Mouse (Mus musculus) liver, embryonic 11.5 days (tissue): ENCODE measurements around the gene Nck2. TPM values are rescaled to one million over a fixed set of nuclear protein-coding genes. Genes with fewer than 3 reads are reported as not detected.

ENCODE experiments used
- ATAC-seq: fragments of 200-750 bp; cut with Nextera tagmentation; replicated peaks from 2 replicates; pipeline ENCODE4 v1.8.0; 2017; ENCODE audit warnings: moderate number of reproducible peaks, mild to moderate bottlenecking, moderate TSS enrichment, moderate library complexity; ENCODE audit not compliant: low FRiP score
- DNase-seq: peaks from one replicate; pipeline ENCODE4 v3.0.0-alpha.2; 2017; ENCODE audit warnings: low spot score
- H3K27ac ChIP-seq: fragments of 300-500 bp; sonication (generic); 2 replicates; pipeline ENCODE4 v1.5.1; 2014; ENCODE audit warnings: mild to moderate bottlenecking, low read depth, low read length, control low read depth
- H3K27me3 ChIP-seq: fragments of 300-500 bp; sonication (generic); replicated peaks from 2 replicates; pipeline ENCODE4 v1.6.1; 2014; ENCODE audit warnings: low read length, mixed read lengths; ENCODE audit not compliant: control insufficient read depth, insufficient read depth
- H3K36me3 ChIP-seq: fragments of 300-500 bp; sonication (generic); 2 replicates; pipeline ENCODE4 v1.6.1; 2014; ENCODE audit warnings: mild to moderate bottlenecking, low read length, moderate library complexity, mixed read lengths; ENCODE audit not compliant: control insufficient read depth, insufficient read depth
- H3K4me1 ChIP-seq: fragments of 300-500 bp; sonication (generic); replicated peaks from 2 replicates; pipeline ENCODE4 v1.6.1; 2014; ENCODE audit warnings: low read length, mixed read lengths; ENCODE audit not compliant: control insufficient read depth, insufficient read depth
- H3K4me2 ChIP-seq: fragments of 300-500 bp; sonication (generic); 2 replicates; pipeline ENCODE4 v1.6.1; 2014; ENCODE audit warnings: mild to moderate bottlenecking, control low read depth, moderate library complexity
- H3K4me3 ChIP-seq: fragments of 300-500 bp; sonication (generic); 2 replicates; pipeline ENCODE4 v1.5.1; 2014; ENCODE audit warnings: low read depth, low read length, control low read depth
- H3K9ac ChIP-seq: fragments of 300-500 bp; sonication (generic); 2 replicates; pipeline ENCODE4 v1.6.1; 2014; ENCODE audit warnings: low read depth, low read length, control low read depth
- H3K9me3 ChIP-seq: fragments of 300-500 bp; sonication (generic); 2 replicates; pipeline ENCODE4 v1.6.1; 2016; ENCODE audit warnings: low read length, inconsistent platforms, mixed read lengths; ENCODE audit not compliant: control insufficient read depth
- WGBS: fragments of 180-500 bp; shearing (Covaris S2); extraction: QIAGEN DNeasy Blood & Tissue Kit; methylation state at CpG from one replicate; pipeline ENCODE4 v1.1.7; 2014; 5-methylcytosine and 5-hydroxymethylcytosine counted together
- polyA plus RNA-seq: library from polyadenylated mRNA; unstranded; fragments of >200 nt; fragmentation: Nextera tagmentation; extraction: Ambion mirVana; gene quantifications from 2 replicates; pipeline ENCODE4 v1.2.1, GENCODE M21; 2014

Gene Nck2
- polyA plus RNA-seq, 1 experiment from 2014 or later, result 24.5 TPM

- Histone ChIP-seq H3K9ac (no peak overlapping the region), H3K36me3 (no peaks in the 10 kb centered on the region; the same call in 1 of the 2 replicates), H3K4me1 (peaks cover 13% of the 10 kb centered on the region), H3K27me3 (no peaks in the 10 kb centered on the region), H3K4me2 (no peak overlapping the region), H3K4me3 (no peak overlapping the region), H3K9me3 (no peaks in the 10 kb centered on the region), H3K27ac (no peak overlapping the region)
- DNase-seq (no peak), ATAC-seq (no peak)
- WGBS, result 79% methylated on average over 3 of the region's 3 CpGs
Observed at GRCm38 (mm10) chr1:43506638-43507037, 62.3 kb downstream of the Nck2 start.

GRCm38 (mm10) chr1:43507809-43508208 lies 63.4 kb downstream of the Nck2 start:
- Histone ChIP-seq H3K4me1 (peaks cover 7% of the 10 kb centered on the region), H3K4me2 (no peak overlapping the region), H3K36me3 (no peaks in the 10 kb centered on the region; the same call in 1 of the 2 replicates), H3K27ac (no peak overlapping the region), H3K9ac (no peak overlapping the region), H3K27me3 (no peaks in the 10 kb centered on the region), H3K4me3 (no peak overlapping the region), H3K9me3 (no peaks in the 10 kb centered on the region)
- no peak for ATAC-seq
- 71% methylated on average over 1 of the region's 1 CpGs for WGBS
- DNase-seq, result no peak

GRCm38 (mm10) chr1:43511256-43511655 lies 66.9 kb downstream of the Nck2 start:
- H3K9me3 ChIP-seq, result no peaks in the 10 kb centered on the region
- H3K27ac ChIP-seq, result no peak overlapping the region
- H3K36me3 ChIP-seq, result no peaks in the 10 kb centered on the region; the same call in 1 of the 2 replicates
- H3K4me2 ChIP-seq, result no peak overlapping the region
- no peaks in the 10 kb centered on the region for H3K27me3 ChIP-seq
- no peaks in the 10 kb centered on the region; the same call in 1 of the 2 replicates for H3K4me1 ChIP-seq
- DNase-seq (no peak), ATAC-seq (no peak)
- WGBS, result 85% methylated on average over 12 of the region's 12 CpGs
- H3K9ac ChIP-seq, result no peak overlapping the region
- no peak overlapping the region for H3K4me3 ChIP-seq

- Histone ChIP-seq H3K36me3 (no peaks in the 10 kb centered on the region; the same call in 1 of the 2 replicates), H3K4me2 (no peak overlapping the region), H3K27me3 (no peaks in the 10 kb centered on the region), H3K4me3 (no peak overlapping the region), H3K27ac (no peak overlapping the region), H3K4me1 (no peaks in the 10 kb centered on the region; the same call in 1 of the 2 replicates), H3K9me3 (no peaks in the 10 kb centered on the region), H3K9ac (no peak overlapping the region)
- ATAC-seq (no peak), DNase-seq (no peak)
- 92% methylated on average over 8 of the region's 8 CpGs for WGBS
Observed at GRCm38 (mm10) chr1:43511667-43512066, 67.3 kb downstream of the Nck2 start.

- whole genome bisulfite sequencing, result 86% methylated on average over 3 of the region's 3 CpGs
Observed at GRCm38 (mm10) chr1:43517405-43517804, 73.0 kb downstream of the Nck2 start.

GRCm38 (mm10) chr1:43520216-43520988 lies 76.0 kb downstream of the Nck2 start:
- DNase-seq, result no peak
- H3K9me3 ChIP-seq, result no peaks in the 10 kb centered on the region
- no peak overlapping the region for H3K9ac ChIP-seq
- peak overlapping the region; percentile 11 for H3K4me2 ChIP-seq
- WGBS, result 57% methylated on average over 1 of the region's 1 CpGs
- no peaks in the 10 kb centered on the region for H3K27me3 ChIP-seq
- no peak overlapping the region for H3K4me3 ChIP-seq
- H3K27ac ChIP-seq, result peak overlapping the region; percentile 35; the same call in 1 of the 2 replicates
- no peak for ATAC-seq
- no peaks in the 10 kb centered on the region for H3K36me3 ChIP-seq
- peaks cover 43% of the 10 kb centered on the region for H3K4me1 ChIP-seq

More at GRCm38 (mm10) chr1:43517405-43517804, 73.0 kb downstream of the Nck2 start:
- H3K4me2 ChIP-seq, result no peak overlapping the region
- H3K27me3 ChIP-seq, result no peaks in the 10 kb centered on the region
- no peaks in the 10 kb centered on the region for H3K36me3 ChIP-seq
- H3K27ac ChIP-seq, result no peak overlapping the region
- no peaks in the 10 kb centered on the region for H3K9me3 ChIP-seq
- H3K4me1 ChIP-seq, result peaks cover 41% of the 10 kb centered on the region
- no peak for ATAC-seq
- no peak overlapping the region for H3K4me3 ChIP-seq
- no peak for DNase-seq
- H3K9ac ChIP-seq, result no peak overlapping the region

GRCm38 (mm10) chr1:43520989-43521371 lies 76.6 kb downstream of the Nck2 start:
- Histone ChIP-seq H3K4me3 (no peak overlapping the region), H3K9me3 (no peaks in the 10 kb centered on the region), H3K9ac (no peak overlapping the region), H3K27ac (peak overlapping the region; percentile 35; the same call in 1 of the 2 replicates), H3K4me2 (peak overlapping the region; percentile 11), H3K27me3 (no peaks in the 10 kb centered on the region), H3K36me3 (no peaks in the 10 kb centered on the region), H3K4me1 (peaks cover 43% of the 10 kb centered on the region)
- ATAC-seq (peak; percentile 74), DNase-seq (no peak)
- 31% methylated on average over 3 of the region's 3 CpGs for WGBS

- Histone ChIP-seq H3K4me3 (no peak overlapping the region), H3K27me3 (no peaks in the 10 kb centered on the region), H3K4me1 (peaks cover 43% of the 10 kb centered on the region), H3K36me3 (no peaks in the 10 kb centered on the region), H3K27ac (peak overlapping the region; percentile 35; the same call in 1 of the 2 replicates), H3K9ac (no peak overlapping the region), H3K4me2 (no peak overlapping the region), H3K9me3 (no peaks in the 10 kb centered on the region)
- DNase-seq (no peak), ATAC-seq (peak; percentile 16; the same call in 1 of the 2 replicates)
- 54% methylated on average over 3 of the region's 3 CpGs for WGBS
Observed at GRCm38 (mm10) chr1:43521512-43521911, 77.1 kb downstream of the Nck2 start.

GRCm38 (mm10) chr1:43521950-43522349 lies 77.6 kb downstream of the Nck2 start:
- 63% methylated on average over 4 of the region's 4 CpGs for WGBS
- no peaks in the 10 kb centered on the region for H3K27me3 ChIP-seq
- DNase-seq (no peak), ATAC-seq (peak; percentile 38)
- no peak overlapping the region for H3K27ac ChIP-seq
- H3K4me3 ChIP-seq, result no peak overlapping the region
- no peak overlapping the region for H3K4me2 ChIP-seq
- H3K9ac ChIP-seq, result no peak overlapping the region
- peaks cover 43% of the 10 kb centered on the region for H3K4me1 ChIP-seq
- no peaks in the 10 kb centered on the region for H3K36me3 ChIP-seq
- no peaks in the 10 kb centered on the region for H3K9me3 ChIP-seq
